Mouse (Mus musculus) layer of hippocampus, adult 8-10 months (tissue): ENCODE measurements around the gene Ccr4. TPM values are rescaled to one million over a fixed set of nuclear protein-coding genes. Genes with fewer than 3 reads are reported as not detected.

Experiments
- DNase-seq, 2 experiments: peaks; one replicate each; pipeline ENCODE4 v3.0.0; 2022; ENCODE audit warnings: low spot score in 2 of 2
- total RNA-seq, 4 experiments: library from RNA; stranded (reverse); gene quantifications; 2 replicates each; pipeline ENCODE4 v1.2.4; 2022

The Ccr4 gene
- total RNA-seq = not detected

DNA sequence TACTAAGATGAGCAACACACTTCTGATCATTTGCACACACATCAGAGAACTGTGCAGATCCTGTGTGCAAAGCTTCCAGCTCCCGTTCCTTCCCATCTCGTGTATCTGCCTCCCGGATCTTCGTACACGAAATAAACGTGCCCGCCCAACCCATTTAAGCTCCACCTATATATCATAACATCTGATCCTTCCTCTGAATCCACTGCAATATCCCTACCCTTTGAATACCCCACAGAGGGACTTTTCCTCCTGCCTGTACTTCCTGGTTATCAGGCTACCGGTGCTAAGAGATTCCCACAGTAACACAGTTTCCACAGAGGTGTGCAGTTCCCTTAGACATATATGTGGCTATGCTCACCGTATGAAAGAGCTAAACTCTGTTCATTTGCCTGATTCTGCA lies at the start of gene Ccr4:
Ccr4 (minus strand) TSS at position 101 of the 400 bp plus-strand sequence.
- no peak for DNase-seq

DNA sequence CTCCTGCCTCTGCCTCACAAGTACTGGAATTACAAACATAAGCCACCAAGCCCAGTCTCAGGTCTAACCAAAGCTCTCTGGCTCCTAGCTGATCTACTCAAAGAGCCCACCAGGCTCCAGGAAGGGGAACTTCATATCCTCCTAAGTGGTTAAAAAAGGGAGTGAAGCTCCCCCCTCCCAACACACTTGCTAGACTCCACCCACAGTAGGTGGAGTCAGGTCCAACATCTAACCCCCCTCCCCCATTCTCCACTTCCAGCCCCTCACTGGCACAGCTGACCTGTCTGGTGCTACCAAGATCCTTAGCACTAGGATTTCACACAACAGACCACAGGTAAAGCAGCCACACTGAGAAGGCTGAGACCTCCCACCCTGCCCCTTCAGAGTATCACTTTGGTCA lies 49.1 kb upstream of the Ccr4 start:
- DNase-seq = no peak

DNA sequence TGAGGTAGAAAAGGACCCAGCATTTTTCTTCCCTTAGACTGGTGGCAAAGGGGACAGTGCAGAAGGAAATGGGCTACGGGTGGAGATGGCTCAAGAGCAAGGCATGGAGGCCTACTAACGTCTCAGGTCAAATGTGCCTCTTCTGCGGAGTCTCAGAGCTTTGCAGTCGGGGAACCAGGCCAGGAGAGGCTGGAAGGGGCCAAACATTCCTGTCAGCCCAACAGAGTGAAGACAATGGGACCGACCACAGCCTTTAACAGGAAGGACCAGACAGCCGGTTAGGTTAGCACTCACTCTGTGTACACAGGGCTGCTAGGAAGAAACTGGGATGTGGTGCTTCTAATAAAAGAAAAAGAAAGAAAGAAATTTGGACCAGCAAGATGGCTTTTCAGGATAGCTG lies 45.3 kb upstream of the Ccr4 start:
- DNase-seq = no peak

DNA sequence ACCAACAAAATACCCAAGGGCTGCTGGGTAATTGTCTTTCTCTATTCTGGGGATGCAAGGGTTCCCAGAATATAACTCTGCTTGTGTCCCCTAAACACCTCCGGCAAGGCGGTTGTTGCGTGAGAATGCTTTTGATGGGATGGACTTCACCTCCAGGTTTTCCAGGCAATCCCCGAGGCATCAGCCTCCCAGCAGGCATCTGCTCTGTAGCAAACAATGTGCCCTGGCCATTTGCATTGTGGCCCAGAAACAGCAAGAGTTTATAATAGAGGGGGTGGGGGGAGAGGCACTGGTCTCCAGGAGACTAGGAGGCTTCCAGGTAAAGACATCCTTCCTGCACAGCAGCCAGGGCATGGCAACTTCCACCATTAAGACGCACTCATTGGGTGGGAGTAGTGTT lies 44.4 kb upstream of the Ccr4 start:
- no peak for DNase-seq

DNA sequence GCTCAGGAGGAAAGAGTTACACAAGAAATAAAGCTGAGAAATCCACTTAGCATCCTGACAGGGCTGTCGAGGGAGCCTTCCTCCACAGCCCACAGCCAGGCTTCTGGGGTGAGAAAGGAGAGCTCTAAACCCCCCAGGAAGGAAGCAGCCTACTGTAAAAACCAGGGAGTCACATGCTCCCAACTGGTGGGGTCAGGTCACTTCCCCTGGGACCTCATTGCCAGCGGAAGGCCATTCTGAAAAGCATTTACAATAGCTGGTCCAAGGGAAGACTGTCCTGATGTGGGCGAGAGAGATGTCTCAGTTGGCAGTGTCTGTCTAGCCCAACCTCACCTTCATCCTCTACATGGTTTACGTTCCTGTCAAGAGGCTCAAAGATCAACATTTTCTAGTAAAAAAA lies 43.8 kb upstream of the Ccr4 start:
- DNase-seq = no peak

DNA sequence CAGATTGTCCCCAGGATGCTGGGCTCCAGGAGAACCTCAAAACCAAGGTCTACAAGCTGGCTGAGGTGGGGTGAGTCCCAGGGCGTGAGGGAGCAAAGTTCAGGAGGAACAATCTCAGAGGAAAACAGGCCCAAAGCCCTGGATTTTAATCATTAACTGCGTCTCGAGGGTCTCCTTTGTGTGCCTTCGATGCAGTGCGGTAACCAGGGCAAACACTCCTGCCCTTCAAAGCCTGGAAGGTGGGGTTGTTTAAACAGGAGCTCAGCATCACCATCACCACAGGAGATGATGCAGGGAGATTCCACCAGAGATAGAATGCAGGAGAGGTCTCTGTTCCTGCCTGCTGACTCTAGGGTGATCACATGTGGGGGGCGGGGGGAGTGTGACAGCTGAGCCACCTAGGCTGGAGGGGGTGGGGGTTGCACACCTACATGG lies 42.9 kb upstream of the Ccr4 start:
- DNase-seq = no peak

DNA sequence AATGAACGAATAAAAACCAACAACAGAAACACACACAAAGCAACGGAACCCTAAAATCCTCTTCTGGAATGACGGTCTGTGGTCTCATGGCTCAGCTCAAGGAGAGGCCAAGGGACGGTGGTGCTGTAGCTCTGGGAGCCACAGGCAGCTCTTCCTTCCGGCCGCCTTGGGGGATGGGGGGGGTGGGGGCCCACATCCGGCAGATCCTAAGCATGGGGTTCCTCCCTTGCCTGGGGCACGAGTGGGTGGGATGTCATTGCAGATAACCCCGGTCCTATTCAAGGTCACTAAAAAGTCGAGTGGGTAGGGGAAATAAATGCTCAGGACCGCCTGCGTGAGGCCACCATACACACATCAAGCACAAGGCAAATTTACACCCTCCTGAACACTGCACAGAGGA lies 42.0 kb upstream of the Ccr4 start:
- DNase-seq = no peak

DNA sequence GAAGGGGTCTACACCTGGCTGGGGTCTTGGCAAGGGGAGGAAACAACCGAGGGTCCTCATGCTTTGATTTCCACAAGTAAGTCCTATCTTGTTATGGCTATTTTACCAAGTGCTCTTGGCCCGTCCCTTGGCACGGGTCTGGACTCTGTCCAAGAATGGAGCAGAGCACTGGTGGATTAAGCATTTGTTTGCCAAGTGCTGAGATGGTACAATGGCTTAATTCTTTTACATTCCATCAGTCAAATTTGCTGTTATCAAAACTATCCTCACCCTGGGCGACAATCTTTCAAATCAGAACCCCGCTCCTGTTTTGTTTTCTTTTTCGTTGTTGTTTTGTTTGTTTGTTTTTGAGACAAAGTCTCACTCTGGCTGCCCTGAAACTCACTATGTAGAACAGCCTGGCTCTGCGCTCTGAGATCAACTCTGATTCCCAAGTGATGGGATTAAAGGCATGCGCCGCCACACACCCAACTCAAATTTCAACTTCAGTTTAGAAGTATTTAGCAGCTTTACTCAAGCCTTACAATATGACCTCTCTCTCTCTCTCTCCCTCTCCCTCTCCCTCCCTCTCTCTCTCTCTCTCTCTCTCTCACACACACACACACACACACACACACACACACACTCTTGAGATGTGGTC lies 40.2 kb upstream of the Ccr4 start:
- DNase-seq = no peak

DNA sequence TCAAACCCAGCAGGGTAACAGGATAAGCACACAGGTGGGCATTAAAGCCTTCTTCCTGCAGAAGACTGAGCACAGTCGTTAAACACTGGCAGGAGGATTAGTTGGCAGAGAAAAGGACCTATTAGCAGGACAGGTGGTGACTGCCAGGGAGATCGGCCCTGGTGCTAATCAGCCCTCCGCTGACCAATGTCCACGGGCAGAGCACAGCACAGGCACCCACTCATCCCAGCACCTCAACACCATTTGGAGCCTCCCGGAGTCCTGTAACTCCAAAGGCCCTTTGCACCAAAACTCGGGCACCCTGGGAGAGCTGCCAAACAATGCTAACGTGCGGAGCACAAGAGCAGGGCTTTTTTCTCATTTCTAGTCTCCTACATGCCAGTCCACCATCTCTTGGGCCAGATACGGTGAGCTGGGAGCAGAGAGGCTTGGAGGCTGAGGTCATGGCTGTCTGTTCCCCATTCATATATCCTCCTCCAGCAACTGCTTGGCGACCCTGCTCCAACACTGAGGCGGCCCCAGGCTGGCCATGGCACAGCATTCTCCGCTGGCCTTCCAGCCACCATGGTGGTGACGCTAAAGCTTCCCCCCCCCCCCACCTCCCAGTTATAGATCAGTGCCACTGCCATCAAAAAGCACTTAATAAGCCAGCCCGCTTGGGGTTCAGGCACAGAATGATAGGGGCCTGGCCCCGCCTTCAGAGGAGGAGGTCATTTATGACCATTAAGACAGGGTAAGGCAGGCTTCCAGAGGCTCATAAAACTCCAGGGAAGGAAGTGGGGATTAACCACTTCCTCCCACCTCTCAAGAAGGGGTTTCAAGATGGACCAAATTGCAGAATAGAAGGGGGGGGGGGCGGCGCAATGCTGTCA lies 39.4 kb upstream of the Ccr4 start:
- DNase-seq = no peak

DNA sequence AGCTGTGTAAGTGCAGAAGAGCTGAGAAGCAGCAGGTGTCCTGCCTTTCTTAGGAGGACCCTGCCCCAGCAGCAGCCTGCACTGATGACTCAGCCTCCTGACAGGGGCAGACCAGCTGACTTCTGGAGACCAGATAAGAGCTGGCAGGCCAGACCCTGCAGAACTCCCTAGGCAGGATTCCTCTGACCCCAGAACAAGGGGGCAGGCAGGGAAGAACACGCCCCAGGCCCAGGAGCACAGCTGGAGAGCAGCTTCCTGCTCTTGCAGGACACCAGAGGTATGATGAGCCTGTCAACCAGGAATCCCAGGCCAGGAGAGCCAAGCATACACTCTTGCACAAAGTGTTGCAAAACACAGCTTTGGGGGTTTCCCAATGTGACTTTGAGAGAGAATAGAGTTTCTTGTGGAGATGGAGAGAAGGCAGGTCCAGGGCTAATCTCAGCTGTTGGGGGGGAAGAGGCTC lies 36.6 kb upstream of the Ccr4 start:
- DNase-seq = no peak

DNA sequence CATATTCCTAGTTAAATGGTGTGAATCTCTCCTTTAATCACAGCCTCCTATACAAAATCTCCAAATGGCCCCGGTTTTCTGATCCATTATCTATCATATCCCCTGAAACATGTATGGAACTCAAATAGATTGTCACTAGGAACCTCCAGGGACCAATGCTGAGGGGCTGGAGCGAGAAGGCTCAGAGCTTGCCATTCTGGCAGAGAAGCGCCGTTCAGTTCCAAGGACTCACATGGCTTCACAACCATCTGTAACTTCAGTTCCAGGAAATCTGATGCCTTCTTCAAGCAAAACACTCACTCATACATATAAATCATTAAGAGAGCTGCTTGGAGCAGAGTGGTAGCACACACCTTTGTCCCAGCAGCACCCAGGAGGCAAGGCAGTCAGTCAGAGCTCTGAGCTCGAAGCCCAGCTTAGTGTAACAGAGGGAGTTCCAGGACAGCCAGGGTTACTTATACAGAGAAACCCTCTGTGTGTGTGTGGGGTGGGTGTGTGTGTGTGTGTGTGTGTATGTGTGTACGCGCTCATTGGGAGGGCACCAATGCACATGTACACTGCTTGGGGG lies 34.4 kb upstream of the Ccr4 start:
- no peak for DNase-seq

DNA sequence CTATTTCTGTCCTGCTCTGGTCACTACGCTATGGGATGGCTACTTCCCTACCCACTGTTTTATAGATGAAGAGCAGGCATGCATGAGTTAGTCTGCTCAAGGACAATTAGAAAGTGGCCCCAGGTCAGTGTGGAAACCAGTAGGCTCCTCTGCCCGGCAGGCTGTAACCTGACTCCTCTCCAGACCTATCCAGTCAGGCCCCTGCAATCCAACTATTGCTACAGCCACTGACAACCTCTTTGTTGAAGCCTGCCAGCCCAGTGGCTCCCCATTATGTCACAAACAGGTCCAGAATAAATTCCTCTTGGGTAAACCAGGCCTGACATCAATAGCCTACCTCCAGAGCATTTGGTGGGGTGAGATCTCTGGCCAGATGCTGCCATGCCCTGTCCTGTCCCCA lies 31.9 kb upstream of the Ccr4 start:
- no peak for DNase-seq

DNA sequence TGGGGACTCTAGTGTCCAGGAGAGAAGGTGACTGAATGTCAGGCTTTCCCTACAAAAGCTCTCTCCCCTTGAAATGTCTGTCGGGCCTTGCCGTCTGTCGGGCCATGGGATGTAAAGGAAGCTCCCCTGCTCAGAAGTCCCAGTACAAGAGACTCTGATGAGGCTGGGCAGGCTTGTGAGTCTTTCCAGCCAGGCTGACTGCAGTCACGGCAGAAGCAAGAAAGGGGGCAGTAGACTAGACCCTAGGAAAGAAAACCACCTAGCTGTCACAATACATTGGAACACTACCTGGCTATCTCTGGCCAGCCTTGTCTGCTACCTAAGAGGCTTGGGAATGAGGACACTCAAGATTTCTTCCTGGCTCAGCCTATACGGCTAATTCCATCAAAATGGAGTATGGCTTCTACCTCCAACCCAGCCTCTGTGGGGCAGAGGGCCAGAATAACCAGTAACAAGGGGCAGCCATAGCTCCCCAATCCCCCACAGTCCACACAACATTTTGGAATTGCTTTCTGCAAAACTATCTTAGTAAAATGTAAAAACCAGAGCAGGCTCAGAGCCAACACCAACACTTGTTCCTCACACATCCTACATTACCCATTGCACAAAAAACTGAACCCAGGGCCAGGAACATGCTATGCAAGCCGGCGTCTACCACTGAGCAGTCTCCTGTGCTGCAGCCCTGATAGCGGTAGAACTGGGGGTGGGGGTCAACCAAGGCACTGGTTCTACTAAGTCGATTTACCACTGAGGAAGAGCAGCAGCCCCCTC lies 30.2 kb upstream of the Ccr4 start:
- no peak for DNase-seq

DNA sequence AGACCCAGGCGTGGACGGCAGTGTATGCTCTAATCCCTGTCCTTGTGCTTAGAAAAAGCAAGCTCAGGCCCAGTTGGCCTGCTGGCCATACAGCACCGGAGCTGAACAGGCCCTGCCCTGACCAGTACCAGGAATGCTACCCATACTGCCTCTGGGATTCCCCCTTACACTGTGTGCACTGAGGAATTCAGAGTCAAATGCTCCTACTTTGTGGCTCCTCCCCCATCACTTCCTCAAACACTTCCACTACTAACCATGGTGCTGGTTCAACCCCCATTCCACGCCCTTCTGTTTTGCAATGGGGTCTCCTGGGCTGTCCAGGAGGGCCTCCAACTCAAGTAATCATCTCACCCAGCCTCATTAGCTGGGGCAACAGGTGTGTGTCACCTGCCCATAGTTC lies 29.1 kb upstream of the Ccr4 start:
- DNase-seq = no peak

DNA sequence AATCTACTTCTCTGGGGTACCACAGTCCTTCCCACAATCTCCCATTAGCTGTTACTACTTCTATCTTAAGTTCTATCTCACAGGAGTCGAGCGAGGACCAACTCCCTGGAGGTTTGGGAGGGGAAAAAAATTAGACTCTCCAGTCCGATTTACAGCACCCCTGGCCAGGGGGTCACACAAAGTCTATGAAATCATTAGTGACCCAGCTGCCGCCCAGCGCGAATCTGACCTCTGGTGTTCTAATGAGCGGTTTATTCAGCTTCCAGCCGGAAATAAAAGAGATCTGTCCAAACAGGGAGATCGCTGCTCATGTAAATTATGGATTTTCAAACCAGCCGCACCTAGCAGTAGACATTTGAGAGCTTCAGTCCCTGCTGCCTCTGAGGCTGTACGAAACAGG lies 26.6 kb upstream of the Ccr4 start:
- DNase-seq = no peak

DNA sequence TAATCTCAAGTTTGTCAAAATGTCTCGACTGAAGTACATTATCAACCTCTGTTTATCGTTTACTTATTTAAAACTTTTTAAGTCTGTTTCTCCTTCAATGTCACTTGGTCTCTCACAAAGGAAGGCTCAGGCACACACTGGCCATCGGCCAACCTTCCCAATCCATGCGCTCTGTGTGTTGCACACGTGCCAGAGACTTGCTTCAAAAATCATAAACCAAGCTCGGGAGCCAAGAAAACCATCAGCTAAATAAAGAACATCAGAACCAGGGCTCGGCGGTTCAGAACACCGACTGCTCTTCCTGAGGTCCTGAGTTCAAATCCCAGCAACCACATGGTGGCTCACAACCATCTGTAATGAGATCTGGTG lies 23.9 kb upstream of the Ccr4 start:
- no peak for DNase-seq

DNA sequence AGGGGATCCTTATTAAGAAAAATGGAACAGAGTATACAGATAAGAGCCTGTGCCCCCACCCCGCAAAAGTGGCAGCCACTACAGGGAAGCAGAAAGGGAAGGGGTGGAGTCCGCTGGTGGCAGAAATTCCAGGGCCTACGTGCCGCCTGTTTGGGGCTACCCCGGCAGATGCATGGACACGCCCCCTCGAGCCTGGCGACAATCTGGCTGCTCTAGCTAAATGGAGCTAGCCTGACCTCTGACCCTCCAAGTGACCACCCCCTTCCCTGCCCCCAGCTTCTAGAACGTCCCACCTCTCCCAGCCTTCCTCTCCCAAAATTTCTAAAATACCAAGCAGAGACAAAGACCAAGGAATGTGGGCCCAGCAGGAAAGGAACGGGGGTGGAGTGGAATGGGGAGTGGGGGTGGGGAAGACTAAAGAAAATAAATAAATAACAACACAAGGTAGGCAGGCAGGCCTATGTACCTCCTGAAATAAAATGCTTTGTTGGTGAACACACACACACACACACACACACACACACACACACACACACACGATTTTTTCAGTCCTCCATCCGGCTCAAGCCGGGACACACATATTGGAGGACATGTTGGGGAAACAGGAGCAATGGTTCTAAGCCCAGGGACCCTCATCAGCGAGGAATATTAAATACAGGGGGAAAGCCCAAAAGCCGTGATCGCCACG lies 23.4 kb upstream of the Ccr4 start:
- no peak for DNase-seq

DNA sequence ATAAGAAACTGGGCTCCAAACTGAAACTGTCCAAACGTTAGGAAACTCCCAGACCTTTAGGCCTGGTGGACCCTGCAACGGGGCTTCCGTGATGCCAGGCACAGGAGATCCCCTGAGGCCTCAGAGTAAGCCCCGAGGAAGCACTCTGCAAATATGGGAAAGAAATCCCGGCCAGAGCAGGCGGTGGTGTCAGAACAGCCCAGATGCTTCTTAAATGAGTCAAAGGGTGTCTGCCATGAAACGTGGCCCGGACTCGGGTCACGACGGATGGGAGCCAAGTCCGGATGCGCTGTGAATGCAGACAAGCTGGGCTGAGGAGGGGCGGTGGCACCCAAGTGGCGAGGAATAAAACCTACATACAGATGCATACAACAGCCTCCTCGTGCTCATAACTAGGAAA lies 22.4 kb upstream of the Ccr4 start:
- no peak for DNase-seq

DNA sequence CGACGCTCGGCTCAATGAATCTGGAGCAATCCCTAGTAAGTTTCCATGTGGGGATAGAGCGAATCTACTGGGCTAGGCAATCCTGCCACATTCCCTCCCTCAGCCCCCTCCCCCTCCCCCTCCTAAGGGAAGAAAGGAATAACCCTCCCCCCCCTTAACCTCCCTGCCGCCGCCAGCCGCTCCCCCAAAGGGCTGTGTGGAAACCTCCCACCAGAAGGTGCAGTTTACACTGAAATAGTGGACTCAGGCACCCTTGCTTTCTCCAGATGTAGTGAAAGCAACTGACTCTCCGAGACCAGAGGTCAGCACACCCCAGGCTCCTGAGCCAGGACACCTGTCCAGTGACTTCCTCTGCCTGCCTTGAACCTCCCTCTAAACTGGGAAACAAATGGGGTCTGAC lies 21.9 kb upstream of the Ccr4 start:
- no peak for DNase-seq

DNA sequence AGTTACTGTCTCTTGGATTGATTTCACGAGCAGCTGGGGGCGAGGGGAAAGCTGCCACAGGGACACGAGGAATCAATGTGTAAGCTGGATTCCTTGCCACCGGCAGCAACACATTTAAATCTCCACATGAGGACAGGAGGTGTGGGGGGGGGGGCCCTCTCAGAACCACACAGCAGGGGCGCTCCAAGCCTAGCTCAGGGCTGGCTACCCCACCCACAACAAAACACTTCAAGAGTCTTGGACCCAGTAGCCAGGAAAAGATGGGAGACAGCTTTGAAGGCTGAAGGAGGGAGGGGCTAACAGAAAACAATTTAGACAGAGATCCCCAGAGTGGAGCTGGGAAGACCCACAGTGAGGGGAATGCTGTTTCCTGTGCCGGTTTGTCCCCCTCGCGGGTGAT lies 21.2 kb upstream of the Ccr4 start:
- no peak for DNase-seq

DNA sequence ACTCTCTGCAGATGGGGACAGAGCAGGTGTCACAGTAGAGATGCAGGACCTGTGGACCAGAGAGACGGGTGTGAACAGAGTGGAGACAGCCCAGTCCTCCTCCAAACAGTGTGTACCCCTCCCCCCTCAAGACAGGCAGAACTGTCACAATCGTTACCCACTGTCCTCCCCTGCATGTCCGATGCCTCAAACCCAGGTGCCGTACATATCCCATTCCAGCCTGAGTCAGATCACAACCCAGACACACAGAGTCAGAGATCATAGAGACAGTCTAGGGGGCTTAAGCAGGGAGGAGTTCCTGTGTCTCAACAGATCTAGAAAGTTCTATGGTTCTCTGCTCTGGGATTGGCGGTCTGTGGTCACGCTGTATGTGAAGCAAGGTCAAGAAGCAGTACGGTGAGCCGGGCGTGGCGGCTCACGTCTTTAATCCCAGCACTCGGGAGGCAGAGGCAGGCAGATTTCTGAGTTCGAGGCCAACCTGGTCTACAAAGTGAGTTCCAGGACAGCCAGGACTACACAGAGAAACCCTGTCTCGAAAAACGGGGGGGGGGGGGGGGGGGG lies 20.4 kb upstream of the Ccr4 start:
- DNase-seq = no peak
